In genomic region chr5:136084144-136084881, GRCm38 (mm10) we compare ENCODE assay signal across 8 mouse cellular contexts. TPM values are rescaled to one million over a fixed set of nuclear protein-coding genes. Genes with fewer than 3 reads are reported as not detected.
DNase-seq lines count a peak whose midpoint lies in the region; ATAC-seq and TF ChIP-seq lines count a peak whose summit lies in the region.

No protein-coding gene starts in this region.

- H3K79me2 ChIP-seq in CH12.LX (replicated peaks; ENCODE audit: control insufficient read depth, extremely low read depth, insufficient read depth, poor library complexity, severe bottlenecking), result no peaks in the 10 kb centered on the region

- H3K9ac ChIP-seq in heart, embryonic 11.5 days (ENCODE audit: low read depth, low read length), result peak overlapping the region; percentile 58; the same call in 1 of the 2 replicates
- H3K9ac ChIP-seq in CH12.LX (ENCODE audit: insufficient read depth, low read depth), result peak overlapping the region; percentile 51
- peak overlapping the region; percentile 65 for H3K9ac ChIP-seq in midbrain, embryonic 13.5 days (replicated peaks)

- in situ Hi-C loops in CH12.LX (cut with MboI; ENCODE audit: low pct_ligation_motif_present, low pct_unique_long_range_greater_than_20kb, low sequenced_read_pairs), result loop anchor here (5.0 kb wide), 1 partner anchor 53 kb away; the partner anchor contains the start of genes Alkbh4 and Lrwd1

- no peaks in the 10 kb centered on the region for H3K9me3 ChIP-seq in heart, embryonic 11.5 days (replicated peaks; ENCODE audit: control insufficient read depth, low read length)
- H3K9me3 ChIP-seq in CH12.LX (replicated peaks; ENCODE audit: low read length), result peaks cover 5% of the 10 kb centered on the region
- H3K9me3 ChIP-seq in midbrain, embryonic 13.5 days, result no peaks in the 10 kb centered on the region

- ATAC-seq in heart, embryonic 11.5 days (replicated peaks; ENCODE audit: insufficient number of reproducible peaks, low FRiP score, low TSS enrichment), result no peak
- peak; percentile 33 for ATAC-seq in inflammation-experienced regulatory T-cells, adult 6 months
- ATAC-seq in midbrain, embryonic 13.5 days, result no peak

- no peak for DNase-seq in heart, adult 8-10 months (ENCODE audit: low spot score)
- no peak for DNase-seq in CH12.LX (ENCODE audit: extremely low read depth)
- DNase-seq in urinary bladder, postnatal 36 days (ENCODE audit: low spot score in 2 of 2), result no peak
- no peak for DNase-seq in left cerebral cortex, adult 18-20 months (ENCODE audit: low spot score in 2 of 2)

- no peak for TF ChIP-seq CTCF in CH12.LX (conservative IDR thresholded peaks at IDR 0.05 in 1 of 2, IDR thresholded peaks at IDR 0.05 in 1 of 2; ENCODE audit: low read depth in 2 of 2, low read length in 2 of 2)
- no peak for TF ChIP-seq CTCF in cortical plate, adult 2 months (IDR thresholded peaks at IDR 0.05; ENCODE audit: extremely low read depth, insufficient read depth, low read length)

- H3K4me1 ChIP-seq in heart, embryonic 11.5 days (ENCODE audit: control insufficient read depth, insufficient read depth, low read length), result peaks cover 11% of the 10 kb centered on the region
- H3K4me1 ChIP-seq in CH12.LX (ENCODE audit: control insufficient read depth in 1 of 2, insufficient read depth in 2 of 2), result peaks cover 5 to 30% of the 10 kb centered on the region in 2 experiments; a peak in 3 of 4 replicates
- H3K4me1 ChIP-seq in cortical plate, adult 2 months (ENCODE audit: control insufficient read depth, insufficient read depth, low read length), result peaks cover 2% of the 10 kb centered on the region; the same call in 1 of the 2 replicates
- peaks cover 29% of the 10 kb centered on the region for H3K4me1 ChIP-seq in midbrain, embryonic 13.5 days (replicated peaks)

- WGBS in heart, embryonic 11.5 days (ENCODE audit: insufficient replicate concordance), result 2% methylated on average over 23 of the region's 23 CpGs
- WGBS in midbrain, embryonic 13.5 days, result 1% methylated on average over 23 of the region's 23 CpGs

- H3K36me3 ChIP-seq in heart, embryonic 11.5 days (ENCODE audit: control insufficient read depth, insufficient read depth, low read length), result no peaks in the 10 kb centered on the region
- H3K36me3 ChIP-seq in CH12.LX (replicated peaks in 1 of 2; ENCODE audit: control insufficient read depth in 1 of 2, insufficient read depth in 1 of 2, low read length in 1 of 2), result no peaks in the 10 kb centered on the region
- no peaks in the 10 kb centered on the region for H3K36me3 ChIP-seq in midbrain, embryonic 13.5 days

- H3K27me3 ChIP-seq in heart, embryonic 11.5 days (ENCODE audit: control insufficient read depth, insufficient read depth, low read length), result peaks cover 32% of the 10 kb centered on the region
- peaks cover 66% of the 10 kb centered on the region for H3K27me3 ChIP-seq in CH12.LX (replicated peaks)
- H3K27me3 ChIP-seq in midbrain, embryonic 13.5 days, result peaks cover 8% of the 10 kb centered on the region

- dilution Hi-C loops in CH12.LX (cut with MboI; ENCODE audit: extremely low pct_ligation_motif_present, extremely low pct_unique_long_range_greater_than_20kb, low sequenced_read_pairs), result no loop called here

- H3K4me3 ChIP-seq in heart, embryonic 11.5 days (ENCODE audit: low read depth, low read length), result peak overlapping the region; percentile 52
- peak overlapping the region; percentile 30 to 85 (median 50) for H3K4me3 ChIP-seq in CH12.LX (replicated peaks in 1 of 3; ENCODE audit: low read depth in 2 of 3, low read length in 2 of 3, poor library complexity in 1 of 3)
- peak overlapping the region; percentile 57 for H3K4me3 ChIP-seq in cortical plate, adult 2 months (ENCODE audit: insufficient read depth, low read length)
- H3K4me3 ChIP-seq in midbrain, embryonic 13.5 days (replicated peaks), result peak overlapping the region; percentile 58

- no peak for TF ChIP-seq POLR2A in CH12.LX (IDR thresholded peaks at IDR 0.05; ENCODE audit: low read depth, low read length)
- no peak for TF ChIP-seq POLR2A in cortical plate, adult 2 months (IDR thresholded peaks at IDR 0.05; ENCODE audit: extremely low read depth, insufficient read depth, low read length)

- TF ChIP-seq RAD21 in CH12.LX (IDR thresholded peaks at IDR 0.05; ENCODE audit: low read depth, low read length), result no peak

- peak overlapping the region; percentile 97 for H3K4me2 ChIP-seq in heart, embryonic 11.5 days
- peak overlapping the region; percentile 93 for H3K4me2 ChIP-seq in CH12.LX (ENCODE audit: insufficient read depth, low read depth, poor library complexity, severe bottlenecking)
- peak overlapping the region; percentile 87 for H3K4me2 ChIP-seq in midbrain, embryonic 13.5 days (replicated peaks)

- H3K27ac ChIP-seq in heart, embryonic 11.5 days (ENCODE audit: low read depth, low read length), result no peak overlapping the region
- no peak overlapping the region for H3K27ac ChIP-seq in CH12.LX (ENCODE audit: insufficient read depth, low read depth)
- no peak overlapping the region for H3K27ac ChIP-seq in cortical plate, adult 2 months (ENCODE audit: insufficient read depth, low read length)
- H3K27ac ChIP-seq in midbrain, embryonic 13.5 days, result no peak overlapping the region

- TF ChIP-seq EP300 in CH12.LX (IDR thresholded peaks at IDR 0.05; ENCODE audit: low read length), result no peak

TF ChIP-seq in CH12.LX, 34 proteins besides CTCF, POLR2A, EP300 and RAD21:
- TF ChIP-seq MAZ (IDR thresholded peaks at IDR 0.05; ENCODE audit: low read depth, low read length) (no peak; the same call in 1 of the 2 replicates), PAX5 (IDR thresholded peaks at IDR 0.05; ENCODE audit: low read length) (no peak), HCFC1 (IDR thresholded peaks at IDR 0.05; ENCODE audit: low read depth, low read length) (no peak), ZMIZ1 (IDR thresholded peaks at IDR 0.05; ENCODE audit: low read depth, low read length) (no peak), RCOR1 (conservative IDR thresholded peaks at IDR 0.05; ENCODE audit: low read depth, low read length) (no peak), JUN (IDR thresholded peaks at IDR 0.05; ENCODE audit: insufficient read depth, low read depth, low read length) (no peak)

RNA-seq across cellular contexts. Expression of gene Rasa4, which starts 0.6 kb away (rescaled TPM):
- polyA plus RNA-seq in heart, embryonic 11.5 days (2014; fragmentation: Nextera tagmentation; extraction: Ambion mirVana), result 0.39 and 0.96 TPM in 2 replicates
- 1 to 10 TPM; 6.6 to 7.6 (median 6.9) TPM for total RNA-seq in heart, adult 8-10 months (2022)
- total RNA-seq in CH12.LX (2012; rRNA removed) (0.29 and 1.3 TPM in 2 replicates), CH12.LX (2014; rRNA removed) (0.07 and 0.28 TPM in 2 replicates)
- 0.11 and 0.16 TPM in 2 replicates for polyA plus RNA-seq in CH12.LX (2012; ENCODE audit: insufficient read length, low read depth)
- polyA plus RNA-seq in cortical plate, adult 2 months (2012; rRNA removed), result 6.5 and 7.4 TPM in 2 replicates
- polyA plus RNA-seq in inflammation-experienced regulatory T-cells, adult 6 months (2017; shearing (Covaris generic)), result 1 to 10 TPM; 1.5 to 2.4 (median 1.7) TPM
- polyA plus RNA-seq in midbrain, embryonic 13.5 days (2015; fragmentation: Nextera tagmentation; extraction: Ambion mirVana), result 13.7 and 16.4 TPM in 2 replicates
- 10 to 100 TPM in 1 of 2 experiments, 1 to 10 TPM in 1; 4.8 to 10.3 TPM for total RNA-seq in left cerebral cortex, adult 18-20 months (2021)

RNA-seq across cellular contexts. Expression of gene Upk3bl, which starts 30.0 kb away (rescaled TPM):
- polyA plus RNA-seq in heart, embryonic 11.5 days (2014; fragmentation: Nextera tagmentation; extraction: Ambion mirVana), result 0.37 TPM in 1 of 2 replicates, not detected in the other
- total RNA-seq in heart, adult 8-10 months (2022), result not detected
- not detected in 2 replicates for total RNA-seq in CH12.LX (2012; rRNA removed)
- total RNA-seq in CH12.LX (2014; rRNA removed), result not detected in 2 replicates
- polyA plus RNA-seq in CH12.LX (2012; ENCODE audit: insufficient read length, low read depth), result not detected in 2 replicates
- 0.45 and 0.61 TPM in 2 replicates for polyA plus RNA-seq in cortical plate, adult 2 months (2012; rRNA removed)
- not detected for polyA plus RNA-seq in inflammation-experienced regulatory T-cells, adult 6 months (2017; shearing (Covaris generic))
- not detected in 2 replicates for polyA plus RNA-seq in midbrain, embryonic 13.5 days (2015; fragmentation: Nextera tagmentation; extraction: Ambion mirVana)
- total RNA-seq in left cerebral cortex, adult 18-20 months (2021), result under 1 TPM in 1 of 2 experiments, not detected in 1; 0.75 TPM

RNA-seq across cellular contexts. Expression of gene Polr2j, which starts 32.1 kb away (rescaled TPM):
- polyA plus RNA-seq in heart, embryonic 11.5 days (2014; fragmentation: Nextera tagmentation; extraction: Ambion mirVana), result 164 and 178 TPM in 2 replicates
- 10 to 100 TPM; 73.1 to 88.1 (median 78.9) TPM for total RNA-seq in heart, adult 8-10 months (2022)
- total RNA-seq in CH12.LX (2012; rRNA removed), result 137 and 186 TPM in 2 replicates
- 160 and 178 TPM in 2 replicates for total RNA-seq in CH12.LX (2014; rRNA removed)
- polyA plus RNA-seq in CH12.LX (2012; ENCODE audit: insufficient read length, low read depth), result 117 and 121 TPM in 2 replicates
- polyA plus RNA-seq in cortical plate, adult 2 months (2012; rRNA removed), result 121 and 126 TPM in 2 replicates
- 100 to 1,000 TPM; 120 to 150 (median 121) TPM for polyA plus RNA-seq in inflammation-experienced regulatory T-cells, adult 6 months (2017; shearing (Covaris generic))
- polyA plus RNA-seq in midbrain, embryonic 13.5 days (2015; fragmentation: Nextera tagmentation; extraction: Ambion mirVana), result 242 TPM in 2 replicates
- total RNA-seq in left cerebral cortex, adult 18-20 months (2021), result 10 to 100 TPM; 74.9 to 75.7 TPM

RNA-seq across cellular contexts. Expression of gene Upk3b, which starts 46.0 kb away (rescaled TPM):
- 68.7 and 69.3 TPM in 2 replicates for polyA plus RNA-seq in heart, embryonic 11.5 days (2014; fragmentation: Nextera tagmentation; extraction: Ambion mirVana)
- total RNA-seq in heart, adult 8-10 months (2022), result 10 to 100 TPM; 13.3 to 26.7 (median 18.2) TPM
- total RNA-seq in CH12.LX (2012; rRNA removed) (not detected in 2 replicates), CH12.LX (2014; rRNA removed) (not detected in 2 replicates)
- 0.09 TPM in 1 of 2 replicates, not detected in the other for polyA plus RNA-seq in CH12.LX (2012; ENCODE audit: insufficient read length, low read depth)
- polyA plus RNA-seq in cortical plate, adult 2 months (2012; rRNA removed), result 0.04 TPM in 1 of 2 replicates, not detected in the other
- polyA plus RNA-seq in inflammation-experienced regulatory T-cells, adult 6 months (2017; shearing (Covaris generic)), result under 1 TPM in 1 of 3 experiments, not detected in 2; 0.16 TPM
- 0.05 TPM in 1 of 2 replicates, not detected in the other for polyA plus RNA-seq in midbrain, embryonic 13.5 days (2015; fragmentation: Nextera tagmentation; extraction: Ambion mirVana)
- not detected for total RNA-seq in left cerebral cortex, adult 18-20 months (2021)

RNA-seq across cellular contexts. Expression of gene Lrwd1, which starts 51.6 kb away (rescaled TPM):
- 21.7 and 22.6 TPM in 2 replicates for polyA plus RNA-seq in heart, embryonic 11.5 days (2014; fragmentation: Nextera tagmentation; extraction: Ambion mirVana)
- total RNA-seq in heart, adult 8-10 months (2022), result 1 to 10 TPM; 5.4 to 6.9 (median 6.0) TPM
- total RNA-seq in CH12.LX (2012; rRNA removed), result 58.9 and 62.1 TPM in 2 replicates
- 49.6 and 54.3 TPM in 2 replicates for total RNA-seq in CH12.LX (2014; rRNA removed)
- polyA plus RNA-seq in CH12.LX (2012; ENCODE audit: insufficient read length, low read depth), result 52.2 and 65.9 TPM in 2 replicates
- polyA plus RNA-seq in cortical plate, adult 2 months (2012; rRNA removed), result 18.2 and 19.8 TPM in 2 replicates
- polyA plus RNA-seq in inflammation-experienced regulatory T-cells, adult 6 months (2017; shearing (Covaris generic)), result 10 to 100 TPM; 37.0 to 37.7 (median 37.2) TPM
- 31.7 and 33.8 TPM in 2 replicates for polyA plus RNA-seq in midbrain, embryonic 13.5 days (2015; fragmentation: Nextera tagmentation; extraction: Ambion mirVana)
- 10 to 100 TPM; 13.8 to 16.2 TPM for total RNA-seq in left cerebral cortex, adult 18-20 months (2021)
